Mouse (Mus musculus) small intestine, adult 2 months (tissue): ENCODE measurements around the gene Tcea3.

Experiments
- CTCF ChIP-seq: fragments of 200-500 bp; IDR thresholded peaks from 2 replicates; pipeline ENCODE4 v1.5.1; 2012; ENCODE audit warnings: low read depth, mild to moderate bottlenecking, control low read depth, inconsistent platforms, low read length, moderate library complexity, mixed read lengths; ENCODE audit not compliant: insufficient replicate concordance, insufficient read length; ENCODE audit errors: extremely low read depth
- POLR2A ChIP-seq: fragments of 200-500 bp; IDR thresholded peaks from 2 replicates; pipeline ENCODE4 v1.6.1; 2012; ENCODE audit warnings: low read depth, mild to moderate bottlenecking, control low read depth, inconsistent platforms, low read length, moderate library complexity

DNA sequence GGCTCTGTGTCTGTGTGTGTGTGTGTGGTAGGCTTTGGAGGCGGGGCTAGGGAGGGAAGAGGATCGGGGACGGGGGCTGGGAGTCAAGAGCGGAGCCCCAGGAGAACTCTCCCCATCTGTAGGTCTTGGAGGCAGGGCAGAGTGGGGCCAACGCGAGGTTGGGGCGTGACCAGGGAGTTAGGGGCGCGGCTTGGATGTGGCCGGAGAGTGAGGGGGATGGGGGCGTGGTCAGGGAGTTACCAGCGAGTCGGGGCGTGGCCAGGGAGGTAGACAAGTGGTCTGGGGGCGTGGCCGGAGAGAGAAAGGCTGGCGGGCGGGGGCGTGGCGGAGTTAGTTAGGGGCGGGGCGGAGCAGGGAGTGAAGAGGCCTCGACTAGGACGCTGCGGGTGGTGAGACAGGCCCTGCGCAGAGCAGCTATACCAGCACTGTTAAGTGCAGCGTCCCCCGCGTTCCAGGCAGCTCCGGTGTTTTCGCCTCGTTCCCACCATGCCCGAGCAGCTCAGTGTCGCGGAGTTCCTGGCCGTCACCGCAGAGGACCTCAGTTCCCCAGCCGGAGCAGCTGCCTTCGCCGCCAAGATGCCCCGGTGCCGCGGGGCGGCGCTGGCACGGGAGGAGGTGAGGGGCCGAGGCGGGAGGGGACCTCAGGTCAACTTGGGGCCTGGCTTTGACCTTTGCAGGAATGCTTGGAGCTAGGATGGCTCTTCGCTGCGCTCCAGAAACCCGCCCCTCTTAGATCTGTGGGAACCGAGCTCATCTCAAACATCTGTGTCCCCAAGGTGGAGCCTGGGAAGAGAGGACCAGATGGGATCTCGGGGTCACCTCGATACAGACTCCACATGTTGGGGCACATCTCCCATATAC lies 41.3 kb upstream of the Tcea3 start, which contains the start of gene Asap3:
- TF ChIP-seq POLR2A: peak; percentile 34; the same call in 1 of the 2 replicates
- TF ChIP-seq CTCF: no peak
